Mouse (Mus musculus) bone marrow, adult 2 months (tissue): ENCODE measurements around the gene Dph3.

Experiments used
- CTCF ChIP-seq: fragments of 200-500 bp; IDR thresholded peaks from 2 replicates; pipeline ENCODE4 v1.5.1; 2011; ENCODE audit warnings: low read length, control low read depth; ENCODE audit not compliant: control insufficient read depth, insufficient read depth
- POLR2A ChIP-seq: fragments of 200-500 bp; IDR thresholded peaks from 2 replicates; pipeline ENCODE4 v1.6.1; 2011; ENCODE audit warnings: low read depth, mild to moderate bottlenecking, control low read depth, low read length, borderline replicate concordance; ENCODE audit not compliant: control insufficient read depth

- TF ChIP-seq CTCF (no peak), POLR2A (no peak)
These were observed 11.2 kb upstream of the Dph3 start for GRCm38 (mm10) chr14:32096740-32097139.
